Mouse (Mus musculus): ENCODE data around the gene Gm4141.
"Not testable (repeated sequence)": the region's sequence is repeated elsewhere in the genome, so short reads cannot be mapped to it uniquely, and the experiment has no call there.

Gene Gm4141

GRCm38 (mm10) chr7:20576141-20576540 lies at the start of gene Gm4141:
TSS of gene Gm4141 (minus strand) at chr7:20576241.
- in situ Hi-C loops (cut with MboI; ENCODE audit: low sequenced_read_pairs), result not testable (repeated sequence)

- in situ Hi-C loops (cut with MboI; ENCODE audit: low sequenced_read_pairs), result not testable (repeated sequence)
Observed at GRCm38 (mm10) chr7:20598921-20599320, 22.9 kb upstream of the Gm4141 start, which contains the start of gene Gm4513. TSS of gene Gm4513 (minus strand) at chr7:20599021.

GRCm38 (mm10) chr7:20545657-20546056 lies 30.4 kb downstream of the Gm4141 start, which contains the start of gene Gm5726:
TSS of gene Gm5726 (minus strand) at chr7:20545757.
- in situ Hi-C loops (cut with MboI; ENCODE audit: low sequenced_read_pairs), result not testable (repeated sequence)

- in situ Hi-C loops (cut with MboI; ENCODE audit: low sequenced_read_pairs), result not testable (repeated sequence)
Observed at GRCm38 (mm10) chr7:20533537-20533936, 42.5 kb downstream of the Gm4141 start, which contains the start of gene Vmn1r104. TSS of gene Vmn1r104 (plus strand) at chr7:20533837.

Measured in CH12F3 (cell line).